Mouse (Mus musculus) MEL-GATA-1-ER (cell line): ENCODE results near the gene Frem2.

ENCODE experiments used
- DNase-seq: peaks from one replicate; pipeline ENCODE4 v3.0.0-alpha.2; 2012; ENCODE audit warnings: low read depth; ENCODE audit errors: extremely low read depth

The Frem2 gene

DNA sequence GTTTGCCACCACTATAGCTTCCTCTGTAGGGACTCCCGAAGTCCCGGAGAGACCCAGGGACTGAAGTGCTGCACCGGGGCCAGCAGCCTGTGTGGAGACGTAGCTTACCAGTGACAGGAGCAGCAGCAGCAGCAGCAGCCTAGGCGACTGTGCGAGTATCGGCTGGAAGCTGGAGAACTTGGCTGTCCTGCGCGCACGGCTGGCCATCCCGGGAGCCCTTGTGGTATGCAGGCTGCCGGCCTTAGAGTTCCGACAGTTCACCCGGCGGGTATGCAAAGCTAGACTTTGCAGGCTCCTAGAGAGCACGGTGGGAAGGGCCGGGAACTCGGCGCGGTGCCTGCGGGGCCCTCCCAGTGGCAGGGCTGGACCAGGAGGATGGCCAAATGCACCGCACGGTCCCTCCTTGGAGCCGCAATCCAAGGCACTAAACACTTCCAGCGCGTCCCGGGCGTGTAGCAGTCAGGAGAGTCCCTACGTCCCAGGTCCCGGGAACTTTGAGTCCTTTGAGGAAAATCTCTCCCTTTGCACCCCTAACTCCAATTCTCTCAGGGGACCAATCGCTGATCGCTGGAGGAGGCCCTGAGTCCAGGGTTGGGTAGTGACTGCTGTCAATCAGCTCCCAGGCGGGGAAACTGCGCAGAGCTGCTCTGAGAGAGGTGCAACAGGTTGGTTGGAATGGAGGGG lies at the start of gene Frem2:
Frem2 (minus strand) TSS at position 478 of the 684 bp plus-strand sequence.
- DNase-seq, result no peak

DNA sequence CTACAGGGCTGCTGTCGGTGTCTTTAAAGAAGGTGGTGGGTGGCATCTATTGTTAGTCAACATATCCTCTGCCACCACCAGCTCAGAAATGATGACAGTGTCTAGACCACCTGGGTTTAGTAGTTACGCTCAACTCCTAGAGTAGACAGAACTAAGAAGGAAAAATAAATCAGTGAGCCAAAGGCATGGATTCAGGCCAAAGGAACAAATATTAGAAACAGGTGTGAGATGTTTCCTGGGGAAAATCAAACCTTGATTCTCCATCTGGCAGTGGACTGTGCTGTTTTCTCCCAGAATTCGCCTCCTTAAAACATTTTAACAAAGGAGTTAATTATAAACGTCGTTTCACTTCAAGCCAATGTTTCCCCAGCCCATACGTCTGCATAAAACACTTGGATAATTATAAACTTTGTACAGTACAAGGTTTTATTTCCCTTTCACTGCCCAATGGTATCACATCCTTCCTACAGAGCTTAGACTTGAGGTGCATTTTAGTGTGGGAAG lies 48.9 kb upstream of the Frem2 start:
- no peak for DNase-seq

DNA sequence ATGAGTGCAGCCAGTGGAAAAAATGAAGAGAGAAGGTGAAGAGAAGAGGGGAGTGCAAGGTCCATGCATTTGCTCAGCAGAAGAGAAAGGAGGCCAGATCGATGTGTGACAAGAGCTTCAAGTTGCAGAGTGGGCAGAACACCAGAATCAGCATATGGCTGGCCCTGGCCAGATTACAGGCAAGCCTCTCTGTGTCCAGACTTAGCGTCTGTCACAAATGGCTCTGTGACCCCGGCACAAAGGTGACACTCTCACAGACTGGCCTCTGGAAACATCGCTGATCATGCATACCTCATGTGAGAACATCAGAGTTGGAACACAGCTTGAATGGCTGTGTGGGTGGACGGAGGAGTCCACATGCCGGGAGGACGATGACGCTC lies 46.0 kb upstream of the Frem2 start:
- no peak for DNase-seq

DNA sequence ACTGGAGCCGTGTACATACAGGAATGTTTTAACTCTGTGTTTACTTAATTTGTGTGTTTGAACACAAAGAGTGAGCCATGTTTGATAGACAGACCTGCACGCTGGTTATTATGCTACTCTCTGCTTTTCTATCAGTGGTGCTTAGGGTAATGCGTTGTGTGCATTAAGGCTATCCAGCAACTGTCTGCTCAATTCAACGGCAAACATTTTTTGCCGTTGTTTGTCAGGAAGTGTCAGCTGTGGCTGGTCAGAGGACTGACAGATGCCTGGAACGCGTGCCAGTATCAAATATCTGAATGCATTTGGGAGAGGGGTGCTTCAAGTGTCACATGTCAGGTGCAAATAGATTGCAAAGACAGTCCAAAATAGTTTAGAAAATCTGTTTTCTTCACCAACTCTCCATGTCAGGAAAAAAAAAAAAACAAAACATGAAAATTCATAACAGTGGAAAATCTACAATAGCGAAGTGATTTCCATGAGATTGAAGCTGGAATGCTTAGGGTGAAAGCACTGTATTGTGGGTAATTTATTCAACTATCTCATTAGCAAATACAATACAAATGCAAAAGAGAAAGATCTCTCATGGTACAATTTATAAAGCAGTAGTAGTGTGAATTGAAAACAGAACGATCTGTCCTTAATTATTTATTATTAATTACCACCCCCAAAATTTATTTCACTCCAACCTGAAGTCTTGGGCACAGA lies 45.4 kb upstream of the Frem2 start:
- DNase-seq, result no peak

DNA sequence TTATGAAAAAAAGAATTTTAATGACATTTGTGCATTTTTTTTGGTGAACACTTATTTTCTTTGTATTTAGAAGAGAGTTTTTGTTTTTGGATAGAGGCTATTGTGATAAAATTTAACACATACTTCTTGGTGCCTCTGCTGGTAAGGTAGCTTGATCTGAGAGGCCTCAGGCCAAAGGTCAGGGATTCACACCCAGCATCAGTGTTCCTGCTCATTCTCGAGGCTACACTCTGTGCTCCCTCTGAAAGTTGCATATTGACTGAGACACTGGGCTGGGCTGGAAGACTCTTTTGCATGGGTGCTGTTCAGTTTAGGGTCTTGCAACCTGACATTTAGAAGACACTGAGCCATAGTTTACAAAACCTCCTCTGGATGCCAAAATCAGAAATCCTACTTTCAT lies 44.8 kb upstream of the Frem2 start:
- no peak for DNase-seq

DNA sequence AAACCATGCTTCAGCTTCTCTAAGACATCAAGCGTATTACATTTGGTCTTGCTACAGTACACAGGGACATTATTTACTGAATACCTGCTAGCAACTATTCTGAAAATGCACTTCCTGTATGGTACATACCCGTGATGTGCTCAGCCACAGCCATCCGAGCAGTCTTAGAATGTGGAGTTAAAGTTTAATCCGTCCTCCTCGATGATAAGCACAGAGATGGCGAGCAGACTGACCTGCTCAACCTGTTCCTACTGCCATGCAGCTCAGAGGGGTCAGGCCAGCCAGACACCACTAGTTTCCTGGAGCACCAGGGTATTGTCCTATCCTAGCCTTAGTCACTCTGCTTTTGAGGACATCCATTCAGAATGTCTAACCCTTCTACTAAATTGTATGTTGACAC lies 30.6 kb upstream of the Frem2 start:
- DNase-seq, result no peak

DNA sequence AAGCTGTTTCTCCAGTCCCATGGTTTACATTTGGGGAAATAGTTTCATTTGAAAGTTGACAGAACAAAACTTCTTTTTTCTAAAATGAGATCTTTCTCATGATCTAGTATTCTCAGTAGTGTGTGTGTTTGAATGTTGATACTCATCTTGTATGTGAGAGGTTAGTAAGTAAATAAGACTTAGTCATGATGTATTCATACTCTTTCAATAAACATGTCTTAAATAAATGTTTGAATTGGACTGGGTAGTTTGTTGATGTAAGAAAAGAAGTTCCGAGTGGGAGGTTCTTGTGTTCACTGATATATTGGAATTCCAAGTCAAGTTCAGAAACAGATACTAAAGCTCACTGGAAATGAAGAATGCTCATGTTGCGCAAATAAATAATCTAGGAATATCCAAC lies 25.1 kb upstream of the Frem2 start:
- no peak for DNase-seq

DNA sequence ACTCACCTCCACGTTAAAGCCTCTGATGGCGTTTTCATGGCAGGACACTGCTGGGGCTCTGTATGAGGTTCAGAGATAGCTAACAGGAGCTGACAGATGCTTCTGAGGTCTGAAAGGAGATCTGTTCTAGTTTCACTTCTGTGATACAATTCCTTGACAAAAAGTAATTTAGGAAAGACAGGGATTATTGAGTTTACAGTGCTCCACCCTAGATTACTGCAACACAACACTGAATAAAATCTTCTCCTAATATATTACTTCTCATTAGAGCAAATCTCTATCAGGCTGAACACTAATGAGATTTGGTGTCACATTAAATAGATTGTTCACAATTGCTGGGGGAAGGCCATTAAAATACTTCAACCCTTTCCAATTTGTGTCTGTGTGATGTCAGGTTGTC lies 23.7 kb upstream of the Frem2 start:
- no peak for DNase-seq

DNA sequence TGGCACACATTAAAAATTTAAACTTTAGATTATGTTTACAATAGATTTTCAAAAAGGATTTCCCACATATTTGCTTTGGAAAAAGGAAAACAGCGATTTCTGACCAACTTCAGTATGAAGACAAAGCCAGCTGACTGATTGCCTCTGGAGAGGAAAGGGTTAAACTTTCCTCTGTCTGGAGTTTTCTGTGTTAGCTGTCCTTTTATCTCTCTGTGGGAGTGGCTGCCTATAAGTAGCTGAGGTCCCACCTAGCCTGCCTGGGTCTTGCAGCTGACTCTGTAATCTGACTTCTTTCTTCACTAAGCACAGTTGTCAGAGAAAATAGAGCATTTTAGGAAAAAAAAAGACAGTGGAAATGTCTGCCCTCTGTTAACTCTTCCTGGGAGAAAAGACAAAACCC lies 17.1 kb upstream of the Frem2 start:
- no peak for DNase-seq

DNA sequence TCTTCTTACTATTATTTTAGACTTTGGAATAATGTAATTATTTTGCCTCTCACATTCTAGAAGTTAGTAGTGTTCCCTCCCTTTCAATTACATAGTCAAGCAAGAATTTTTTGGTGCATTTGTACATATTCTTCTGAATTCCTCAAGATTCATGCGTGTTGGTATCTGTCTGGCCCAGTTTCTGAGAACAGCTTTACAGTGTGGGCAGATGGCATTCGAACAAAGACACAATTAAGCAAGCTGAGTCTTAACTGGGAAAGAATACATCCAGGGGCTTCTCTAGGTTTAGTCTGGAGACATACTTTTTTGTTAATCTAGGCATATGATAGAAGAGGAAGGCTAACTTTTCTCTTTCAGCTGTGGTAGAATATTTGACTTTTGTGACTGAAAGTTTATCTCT lies 12.6 kb upstream of the Frem2 start:
- no peak for DNase-seq

DNA sequence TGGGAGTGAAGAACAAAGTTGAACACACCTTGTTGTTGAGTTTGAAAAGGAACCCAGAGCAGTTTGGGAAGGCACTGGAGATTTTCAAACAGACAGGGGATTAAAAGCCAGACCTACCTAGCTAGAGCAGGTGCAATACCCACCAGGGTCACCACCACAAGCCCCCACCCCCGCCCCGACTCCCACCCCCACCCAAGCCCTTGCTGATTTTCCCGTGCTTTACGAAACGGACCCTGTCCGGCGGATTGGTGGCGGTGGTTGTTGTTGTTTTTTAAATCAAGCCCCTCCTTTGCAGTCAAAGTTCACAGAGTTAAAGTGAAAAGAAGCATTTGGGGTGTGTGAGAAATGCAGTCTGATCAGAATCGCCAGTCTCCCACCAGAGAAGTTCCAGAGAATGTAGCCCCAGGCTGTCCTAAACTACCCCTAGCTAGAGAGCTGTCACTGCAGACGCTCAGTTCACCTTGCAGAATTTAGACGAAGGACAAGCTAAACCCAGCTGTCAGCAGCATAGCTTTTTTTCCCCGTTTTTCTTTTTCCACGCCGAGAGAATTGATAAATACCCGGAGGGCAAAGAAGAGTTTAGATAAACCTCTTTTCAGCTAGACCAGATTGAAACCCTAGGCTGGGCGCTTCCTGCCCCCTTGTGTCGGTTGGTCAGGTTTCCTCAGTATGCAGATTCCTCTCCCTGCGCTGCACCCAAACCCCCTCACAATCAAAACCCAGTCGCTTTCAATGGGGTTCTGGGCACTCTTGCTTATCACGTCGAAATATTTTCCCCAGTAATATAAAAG lies 784 bp upstream of the Frem2 start:
- no peak for DNase-seq

DNA sequence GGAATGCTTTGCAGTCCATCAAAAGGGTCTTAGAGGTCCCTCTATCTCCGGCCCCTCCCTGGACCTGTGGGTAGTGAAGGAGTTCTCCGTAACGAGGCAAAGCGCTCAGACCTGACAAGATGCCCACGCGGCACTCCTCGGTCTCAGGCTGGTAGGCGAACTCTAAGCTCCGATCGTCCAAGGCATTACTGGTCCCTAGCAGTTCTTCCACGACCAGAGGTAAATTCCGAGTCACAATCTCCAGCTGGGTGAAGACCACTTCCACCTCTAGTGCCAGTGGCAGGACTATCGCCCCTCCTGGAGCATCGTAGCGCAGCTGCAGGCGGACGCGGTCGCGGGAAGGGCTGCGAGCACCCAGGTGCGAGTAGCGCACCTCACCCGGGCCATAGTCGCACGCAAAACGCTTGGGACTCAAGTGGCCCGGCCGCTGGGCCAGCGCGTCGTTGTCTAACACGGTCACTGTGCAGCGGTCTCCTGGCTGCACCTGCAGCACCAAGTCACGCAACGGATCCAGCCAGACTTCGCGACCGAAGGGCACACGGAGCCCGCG lies 752 bp downstream of the Frem2 start:
- no peak for DNase-seq

DNA sequence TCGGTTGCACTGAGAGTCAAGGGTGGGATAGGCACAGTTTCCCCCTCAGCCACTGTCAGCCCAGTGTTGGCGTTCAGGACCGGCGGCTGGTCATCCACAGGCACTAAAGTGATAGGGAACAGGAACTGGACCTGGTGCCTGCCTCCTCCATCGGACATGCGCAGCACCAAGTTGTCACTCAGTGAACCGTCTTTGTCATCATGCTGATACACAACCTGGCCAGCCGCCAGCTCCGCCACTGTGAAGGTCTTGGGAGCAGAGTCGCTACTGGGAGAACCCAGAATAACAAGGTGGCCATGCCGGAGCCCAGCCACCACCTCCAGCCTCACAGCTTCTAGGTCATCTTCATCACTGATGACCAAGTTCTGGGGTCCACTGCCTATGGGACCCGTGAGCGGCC lies 1.8 kb downstream of the Frem2 start:
- DNase-seq, result no peak

DNA sequence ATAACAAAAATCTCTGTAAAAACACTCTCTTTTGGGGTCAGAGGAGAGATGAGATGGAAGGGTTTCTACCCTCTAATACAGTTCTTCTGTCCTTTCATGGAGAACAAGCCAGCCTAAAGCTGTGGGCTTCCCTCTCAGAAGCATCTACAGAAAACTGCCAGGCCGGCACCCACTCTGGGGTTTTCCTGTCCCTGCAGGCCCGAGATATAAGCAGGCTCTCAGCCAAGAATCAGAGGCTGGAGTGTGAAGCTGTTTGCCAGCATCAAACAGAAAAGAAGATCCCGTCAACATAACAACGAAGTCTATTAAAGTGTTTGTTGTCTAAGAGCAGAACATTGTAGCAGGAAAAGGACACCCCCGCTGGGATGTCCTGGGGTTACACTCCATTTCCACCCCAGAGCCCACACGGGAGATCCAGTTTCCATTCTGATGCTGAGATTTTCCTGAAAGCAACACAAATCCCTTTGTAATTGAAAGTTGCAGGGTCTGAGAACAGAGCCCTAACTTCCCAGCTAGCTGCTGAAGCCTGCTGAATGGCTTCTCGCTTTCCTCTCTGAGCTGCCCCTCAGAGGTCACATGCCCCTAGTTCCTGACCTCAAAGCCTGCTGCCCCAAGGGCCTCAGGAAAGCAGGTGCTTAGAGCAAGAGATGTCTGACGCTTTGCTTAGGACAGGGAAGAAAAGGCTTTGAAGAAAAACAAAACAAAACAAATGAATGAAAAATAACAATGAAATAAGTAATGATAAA lies 7.0 kb downstream of the Frem2 start:
- no peak for DNase-seq

DNA sequence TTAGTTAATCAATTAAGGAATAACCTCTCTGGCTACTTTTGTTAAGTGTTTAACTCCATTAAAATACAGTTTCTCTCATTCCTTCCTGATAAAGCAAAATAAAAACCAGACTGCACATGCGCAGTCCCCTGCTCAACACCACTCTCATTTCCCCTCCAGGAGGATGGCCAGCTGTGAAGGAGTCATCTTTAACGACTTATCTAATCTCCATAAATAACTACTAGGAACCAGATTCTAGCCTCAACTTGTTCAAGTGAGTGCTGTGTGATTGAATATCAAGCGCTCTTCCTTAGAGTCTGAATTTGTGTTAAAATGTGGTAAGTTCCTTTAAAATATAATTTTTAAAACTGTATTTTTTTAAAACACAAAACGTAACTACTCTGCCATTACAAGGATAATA lies 7.7 kb downstream of the Frem2 start:
- DNase-seq, result no peak

DNA sequence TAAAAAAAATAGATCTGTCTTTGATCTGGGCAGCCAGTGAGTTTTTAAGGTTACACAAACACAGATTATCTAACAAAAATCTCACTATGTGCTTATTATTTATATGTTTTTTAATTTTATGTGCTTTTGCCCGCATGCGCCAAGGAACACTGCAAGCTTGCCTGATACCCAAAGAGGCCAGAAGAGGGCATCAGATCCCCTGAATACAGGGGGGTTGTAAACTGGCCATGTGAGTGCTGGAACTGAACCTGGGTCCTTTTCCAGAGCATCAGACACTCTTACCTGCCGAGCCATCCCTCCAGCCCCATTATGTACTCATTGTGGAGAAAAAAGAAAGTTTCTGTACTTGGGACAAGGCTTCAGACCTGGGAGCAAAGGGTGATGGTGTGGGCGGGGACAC lies 8.3 kb downstream of the Frem2 start:
- DNase-seq, result no peak

DNA sequence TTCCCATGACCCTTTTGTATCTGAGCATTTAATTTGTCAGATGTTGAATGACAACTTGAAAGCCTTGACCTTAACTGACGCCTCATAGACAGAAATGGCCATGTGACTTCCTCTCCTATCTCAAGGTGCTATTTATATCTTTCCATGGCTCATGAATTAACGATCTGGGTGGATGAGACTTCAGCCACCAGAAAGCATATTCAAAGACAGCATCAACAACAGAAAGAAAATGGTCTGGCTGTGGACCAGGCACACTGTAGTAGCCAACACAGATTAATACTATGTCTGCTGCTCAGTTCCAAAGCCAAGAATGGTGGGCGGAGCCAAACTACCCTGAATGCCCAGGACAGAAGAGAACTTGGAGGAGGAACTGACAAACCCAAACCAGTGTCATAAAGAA lies 21.2 kb downstream of the Frem2 start:
- DNase-seq, result no peak

DNA sequence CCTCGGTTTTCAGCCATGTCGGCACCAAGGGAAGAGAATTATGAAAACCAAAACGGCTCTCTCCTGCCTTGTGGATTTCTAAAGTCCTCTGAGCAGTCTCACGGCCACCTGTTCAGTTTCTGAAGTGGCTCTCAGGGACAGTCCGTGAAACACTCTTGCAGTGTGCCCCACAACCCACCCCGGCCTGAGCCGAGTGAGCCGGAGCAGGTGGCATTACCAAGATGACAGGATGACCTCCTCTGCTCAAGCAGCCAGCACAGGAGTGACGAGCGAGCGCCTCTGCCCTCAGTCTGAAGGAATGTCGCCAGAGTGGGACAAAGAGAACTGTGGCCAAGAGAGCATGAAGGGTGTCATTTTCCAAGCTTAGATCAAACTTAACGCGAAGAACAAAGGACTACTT lies 26.0 kb downstream of the Frem2 start:
- no peak for DNase-seq

DNA sequence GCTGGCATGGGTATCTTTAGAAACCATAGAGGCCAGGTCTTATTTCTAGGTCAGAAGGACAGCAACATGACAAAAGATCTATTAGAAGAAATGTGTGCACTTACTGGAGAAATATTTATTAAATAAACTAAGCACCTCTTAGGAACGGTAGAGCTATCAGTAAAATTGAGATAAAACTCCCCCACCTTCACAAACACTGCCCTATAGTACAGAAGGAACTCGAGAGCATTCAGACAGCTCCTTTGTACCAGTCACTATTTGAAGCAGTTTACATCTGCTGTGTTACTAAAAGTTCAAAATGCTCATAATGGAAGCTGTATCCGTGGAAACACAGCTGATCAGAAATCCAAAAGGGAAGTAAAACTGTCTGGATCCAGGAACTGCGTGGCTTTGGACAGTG lies 26.5 kb downstream of the Frem2 start:
- no peak for DNase-seq

DNA sequence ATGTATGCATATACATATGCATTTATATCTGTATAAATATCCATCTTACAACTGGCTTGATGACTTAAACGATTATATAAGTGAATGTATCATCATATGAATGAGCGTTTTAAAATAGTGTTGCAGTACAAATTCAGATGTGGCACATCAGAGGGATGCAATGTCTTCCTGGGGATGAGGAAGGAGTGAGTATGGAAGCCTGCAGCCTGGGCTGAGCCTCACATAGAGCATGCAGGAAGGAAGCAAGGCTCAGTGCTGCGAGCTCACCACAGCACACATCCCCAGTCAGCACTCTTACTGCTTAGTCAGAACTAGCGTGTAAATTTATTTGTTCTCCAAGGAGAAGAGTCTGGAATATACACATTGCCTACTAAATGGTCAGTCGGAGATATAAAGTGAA lies 27.2 kb downstream of the Frem2 start:
- no peak for DNase-seq

DNA sequence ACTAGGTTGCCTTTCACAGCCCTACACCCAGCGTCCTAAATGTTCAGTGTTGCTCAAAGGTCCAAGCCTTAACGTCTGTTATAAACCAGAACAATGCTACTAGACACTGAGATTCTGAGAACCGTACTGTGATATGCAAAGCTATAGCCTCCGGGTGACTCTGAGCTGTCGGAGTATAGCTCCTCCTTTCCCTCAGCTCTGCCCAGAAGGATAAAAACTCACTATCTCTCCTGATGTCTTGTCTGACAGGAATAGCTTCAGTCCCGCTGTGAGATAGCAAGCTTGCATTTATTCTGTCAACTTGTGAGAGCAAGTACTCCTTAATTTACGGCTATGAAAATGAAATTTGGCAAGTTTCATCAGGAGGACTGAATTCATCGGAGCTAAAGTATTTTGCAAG lies 33.9 kb downstream of the Frem2 start:
- no peak for DNase-seq
